Mouse (Mus musculus): ENCODE measurements at regions not wholly inside any gene's neighbourhood (a gene's known extent, or its start where the extent isn't known, plus 50 kb on each side); places are given as distances from the start of the nearest gene placed in this dataset.

DNA sequence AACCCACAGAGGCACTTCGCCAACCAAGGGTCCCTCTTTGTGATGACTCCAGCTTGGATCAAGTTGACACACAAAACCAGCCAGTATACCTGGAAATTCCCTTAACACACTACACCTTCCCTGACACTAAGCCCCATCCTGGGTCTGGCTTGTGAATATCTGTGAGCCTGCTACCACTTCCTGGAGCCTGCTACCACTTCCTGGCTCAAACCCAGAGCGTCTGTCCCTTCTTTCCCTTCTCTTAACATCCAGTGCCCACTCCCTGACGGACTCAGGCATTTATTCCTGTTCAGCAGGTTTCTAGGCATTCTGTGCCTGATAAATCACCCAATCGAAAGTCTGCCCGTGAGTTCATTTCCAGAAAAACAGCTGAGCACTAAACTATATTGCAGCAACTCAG is 81.8 kb upstream of the Cop1 start:
- TF ChIP-seq POLR2A (IDR thresholded peaks at IDR 0.05; ENCODE audit: low read depth, low read length) = no peak
- no peak for TF ChIP-seq CTCF (IDR thresholded peaks at IDR 0.05; ENCODE audit: extremely low read depth, insufficient read depth, insufficient read length, insufficient replicate concordance)

Measured in spleen, adult 2 months (tissue).